Mouse (Mus musculus): ENCODE measurements around the gene Kctd7. TPM values are rescaled to one million over a fixed set of nuclear protein-coding genes. Genes with fewer than 3 reads are reported as not detected.

Gene Kctd7
- polyA plus RNA-seq, 1 experiment from 2014 or later, result 18.1 TPM

DNA sequence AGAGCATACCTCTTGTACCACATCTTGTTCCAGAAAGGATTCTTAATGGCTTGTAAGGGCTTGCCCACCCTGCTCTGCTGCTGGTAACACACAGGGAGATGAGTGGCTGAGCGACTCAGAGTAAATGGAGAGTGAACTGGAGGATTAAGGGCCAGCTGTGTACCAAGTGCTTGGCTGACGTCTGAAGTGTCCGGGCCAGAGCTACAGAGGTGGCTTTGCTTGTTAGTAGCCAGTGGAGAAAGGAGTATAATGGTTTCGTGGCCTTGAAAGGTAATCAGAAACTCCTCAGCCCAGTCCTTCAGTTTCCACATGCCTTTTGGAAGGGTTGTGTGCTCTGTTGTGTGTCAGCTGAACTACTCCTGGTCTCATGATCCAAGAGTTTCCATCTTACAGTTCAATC, 33.2 kb downstream of the Kctd7 start:
- Histone ChIP-seq H3K36me3 (no peaks in the 10 kb centered on the region), H3K9ac (no peak overlapping the region), H3K9me3 (no peaks in the 10 kb centered on the region), H3K4me3 (no peak overlapping the region), H3K4me2 (no peak overlapping the region), H3K4me1 (replicated peaks) (peaks cover 17% of the 10 kb centered on the region), H3K27ac (replicated peaks) (no peak overlapping the region), H3K27me3 (no peaks in the 10 kb centered on the region)
- no peak for ATAC-seq (ENCODE audit: low FRiP score, low read depth)
- 68% methylated on average over 4 of the region's 4 CpGs for WGBS

DNA sequence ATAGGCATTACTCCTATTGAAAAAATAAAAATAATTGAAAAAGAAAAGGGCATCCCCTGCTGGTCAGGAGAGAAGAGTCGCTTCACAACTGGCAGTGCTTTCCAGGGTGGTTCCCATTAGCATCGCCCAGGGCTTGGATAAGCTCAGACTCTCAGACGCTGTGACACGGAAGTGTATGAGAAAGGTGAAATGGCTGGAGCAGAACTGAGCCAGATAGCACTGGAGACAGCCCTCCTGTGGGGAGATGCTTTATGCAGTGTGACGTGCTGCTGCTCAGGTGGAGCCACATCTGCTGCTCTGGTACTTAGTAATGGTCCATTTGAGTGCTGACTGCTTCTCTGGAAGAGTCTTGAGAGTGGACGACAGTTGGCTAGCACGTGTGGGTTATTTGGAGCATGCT, 35.7 kb downstream of the Kctd7 start:
- H3K27ac ChIP-seq (replicated peaks), result 0 out of 2 replicates have a peak overlapping the region, but pooled peaks have one; percentile 42
- H3K27me3 ChIP-seq, result no peaks in the 10 kb centered on the region
- peaks cover 3% of the 10 kb centered on the region; the same call in 1 of the 2 replicates for H3K4me1 ChIP-seq (replicated peaks)
- 57% methylated on average over 7 of the region's 7 CpGs for WGBS
- H3K4me2 ChIP-seq, result no peak overlapping the region
- ATAC-seq (ENCODE audit: low FRiP score, low read depth), result peak; percentile 19; the same call in 1 of the 2 replicates
- H3K4me3 ChIP-seq, result no peak overlapping the region
- no peaks in the 10 kb centered on the region for H3K9me3 ChIP-seq
- H3K9ac ChIP-seq, result no peak overlapping the region
- no peaks in the 10 kb centered on the region for H3K36me3 ChIP-seq

DNA sequence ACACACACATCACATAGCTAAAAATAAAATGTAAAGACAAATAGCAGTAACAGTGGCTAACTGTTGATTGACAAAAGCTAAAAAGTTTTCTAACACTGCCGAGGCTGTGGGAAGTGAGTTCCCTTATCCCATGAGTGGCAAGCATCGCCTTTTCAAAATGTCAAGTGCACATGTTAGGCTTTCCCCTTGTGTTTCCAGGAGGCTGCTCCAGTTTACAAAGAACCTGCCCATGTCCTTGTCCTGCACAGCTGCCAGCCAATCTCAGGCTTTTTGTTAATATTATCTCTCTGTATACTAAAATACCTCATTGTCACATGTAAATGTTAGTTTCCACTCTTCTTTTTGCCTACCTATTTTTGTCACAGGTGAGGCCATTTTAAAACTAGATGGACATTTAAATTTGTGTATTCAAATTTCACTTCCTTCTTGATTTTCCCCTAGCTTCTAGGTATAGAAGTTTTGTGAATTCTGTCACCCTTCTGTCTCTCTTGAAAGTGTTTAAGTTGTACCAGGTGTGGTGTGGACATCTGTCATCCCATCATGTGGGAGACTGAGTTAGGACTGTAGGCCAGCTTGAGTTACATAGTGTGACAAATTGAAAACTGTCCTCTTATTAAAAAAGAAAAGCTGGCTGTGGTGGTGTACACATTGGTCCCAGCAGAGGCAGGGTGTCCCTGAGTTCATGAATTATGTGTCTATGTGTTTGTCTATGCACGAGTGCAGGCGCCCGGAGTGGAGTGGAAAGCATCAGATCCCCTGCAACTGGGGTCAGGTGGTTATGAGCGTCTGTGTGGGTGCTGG, 37.3 kb downstream of the Kctd7 start:
- H3K36me3 ChIP-seq, result no peaks in the 10 kb centered on the region
- H3K4me3 ChIP-seq, result no peak overlapping the region
- 89% methylated on average over 6 of the region's 6 CpGs for WGBS
- no peak for ATAC-seq (ENCODE audit: low FRiP score, low read depth)
- H3K27ac ChIP-seq (replicated peaks), result no peak overlapping the region
- H3K4me1 ChIP-seq (replicated peaks), result peaks cover 3% of the 10 kb centered on the region; the same call in 1 of the 2 replicates
- no peak overlapping the region for H3K4me2 ChIP-seq
- no peaks in the 10 kb centered on the region for H3K27me3 ChIP-seq
- H3K9ac ChIP-seq, result no peak overlapping the region
- no peaks in the 10 kb centered on the region for H3K9me3 ChIP-seq

DNA sequence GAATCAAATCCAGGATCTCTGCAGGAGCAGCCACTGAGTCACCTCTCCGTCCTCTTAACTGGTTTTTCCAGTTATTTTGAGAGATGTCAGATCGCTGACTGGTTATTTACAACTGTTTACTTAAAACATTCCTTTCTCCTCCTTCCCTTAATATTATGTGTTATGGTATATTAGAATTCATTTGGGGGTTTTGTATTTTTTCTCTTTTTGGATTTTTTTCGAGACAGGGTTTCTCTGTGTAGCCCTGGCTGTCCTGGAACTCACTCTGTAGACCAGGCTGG, 37.8 kb downstream of the Kctd7 start:
- 94% methylated on average over 3 of the region's 3 CpGs for WGBS
- Histone ChIP-seq H3K27ac (replicated peaks) (no peak overlapping the region), H3K27me3 (no peaks in the 10 kb centered on the region), H3K36me3 (no peaks in the 10 kb centered on the region), H3K4me1 (replicated peaks) (peaks cover 9% of the 10 kb centered on the region), H3K4me2 (no peak overlapping the region), H3K4me3 (no peak overlapping the region), H3K9ac (no peak overlapping the region), H3K9me3 (no peaks in the 10 kb centered on the region)
- ATAC-seq (ENCODE audit: low FRiP score, low read depth), result no peak

DNA sequence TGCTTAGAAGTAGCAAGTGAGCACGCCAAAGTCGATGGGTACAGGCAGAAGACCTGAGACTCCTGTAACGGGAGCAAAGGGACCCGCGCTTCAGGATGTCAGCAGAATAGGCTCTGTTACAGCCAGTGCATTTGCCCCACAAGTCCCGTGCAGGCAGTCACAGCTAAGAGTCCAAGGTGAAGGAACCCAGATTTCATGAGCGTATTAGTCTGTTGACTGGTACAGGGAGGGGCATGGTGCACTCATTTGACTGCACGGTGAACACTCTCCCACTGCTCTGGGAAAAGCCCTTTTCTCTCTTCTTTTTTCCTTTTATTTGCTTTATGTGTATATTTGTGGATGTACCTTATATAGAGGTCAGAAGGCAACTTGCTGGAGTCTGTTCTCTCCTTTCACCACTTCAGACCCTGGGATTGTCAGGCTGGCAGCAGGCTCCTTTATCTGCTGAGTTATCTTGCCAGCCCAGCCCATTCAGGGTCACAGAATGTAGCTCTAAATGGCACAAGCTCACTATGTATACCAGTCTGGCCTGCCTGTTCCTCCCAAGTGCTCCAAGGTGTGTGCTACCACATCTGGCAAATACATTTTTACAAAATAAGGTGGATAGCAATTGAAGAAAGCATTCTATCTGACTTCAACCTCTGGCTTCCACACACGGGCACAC, 39.7 kb downstream of the Kctd7 start:
- H3K4me3 ChIP-seq, result no peak overlapping the region
- no peaks in the 10 kb centered on the region for H3K27me3 ChIP-seq
- no peak for ATAC-seq (ENCODE audit: low FRiP score, low read depth)
- 0 out of 2 replicates have a peak, but pooled peaks cover 8% of the 10 kb centered on the region for H3K36me3 ChIP-seq
- H3K27ac ChIP-seq (replicated peaks), result no peak overlapping the region
- WGBS, result 91% methylated on average over 9 of the region's 9 CpGs
- H3K9me3 ChIP-seq, result no peaks in the 10 kb centered on the region
- peaks cover 6% of the 10 kb centered on the region for H3K4me1 ChIP-seq (replicated peaks)
- no peak overlapping the region for H3K9ac ChIP-seq
- no peak overlapping the region for H3K4me2 ChIP-seq

DNA sequence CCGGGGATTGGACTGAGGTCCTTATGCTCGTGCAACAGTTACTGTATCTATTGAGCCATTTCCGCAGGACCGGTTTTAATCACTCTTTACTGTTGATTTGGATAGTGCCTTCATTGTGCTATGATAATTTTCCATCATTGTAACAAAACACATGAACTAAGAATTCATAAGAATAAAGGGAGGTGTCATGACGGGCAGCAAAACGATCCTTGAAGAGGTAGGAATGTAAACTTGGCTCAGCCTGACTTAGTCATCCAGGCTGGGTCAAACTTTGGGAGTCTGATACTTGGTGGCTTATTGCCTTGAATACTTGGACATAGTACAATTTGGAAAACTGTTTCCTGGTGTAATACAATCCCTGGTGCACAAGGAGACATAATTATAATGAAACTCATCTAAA, 40.7 kb downstream of the Kctd7 start:
- Histone ChIP-seq H3K27ac (replicated peaks) (no peak overlapping the region), H3K27me3 (no peaks in the 10 kb centered on the region), H3K4me3 (no peak overlapping the region), H3K36me3 (peaks cover 18% of the 10 kb centered on the region), H3K9ac (no peak overlapping the region), H3K4me1 (replicated peaks) (peaks cover 6% of the 10 kb centered on the region), H3K9me3 (no peaks in the 10 kb centered on the region), H3K4me2 (no peak overlapping the region)
- WGBS, result 88% methylated on average over 6 of the region's 6 CpGs
- no peak for ATAC-seq (ENCODE audit: low FRiP score, low read depth)

DNA sequence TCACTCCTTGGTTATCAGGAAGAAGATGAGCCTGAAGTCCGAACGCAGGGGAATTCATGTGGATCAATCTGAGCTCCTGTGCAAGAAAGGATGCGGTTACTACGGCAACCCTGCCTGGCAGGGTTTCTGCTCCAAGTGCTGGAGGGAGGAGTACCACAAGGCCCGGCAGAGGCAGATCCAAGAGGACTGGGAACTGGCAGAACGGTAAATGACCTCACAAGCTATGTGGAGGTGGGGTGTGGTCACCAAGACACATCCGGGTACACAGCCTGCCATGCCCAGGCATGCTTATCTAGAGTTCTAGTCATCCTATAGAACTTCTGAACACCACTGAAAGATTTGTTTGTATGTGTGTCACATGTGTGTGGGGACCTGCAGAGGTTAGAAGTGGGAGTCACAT, 42.7 kb downstream of the Kctd7 start:
- 30% methylated on average over 7 of the region's 7 CpGs for WGBS
- peaks cover 35% of the 10 kb centered on the region for H3K36me3 ChIP-seq
- H3K27ac ChIP-seq (replicated peaks), result no peak overlapping the region
- H3K27me3 ChIP-seq, result no peaks in the 10 kb centered on the region
- no peak overlapping the region for H3K4me2 ChIP-seq
- no peak overlapping the region for H3K4me3 ChIP-seq
- no peak overlapping the region for H3K9ac ChIP-seq
- no peaks in the 10 kb centered on the region for H3K9me3 ChIP-seq
- H3K4me1 ChIP-seq (replicated peaks), result peaks cover 6% of the 10 kb centered on the region
- no peak for ATAC-seq (ENCODE audit: low FRiP score, low read depth)

DNA sequence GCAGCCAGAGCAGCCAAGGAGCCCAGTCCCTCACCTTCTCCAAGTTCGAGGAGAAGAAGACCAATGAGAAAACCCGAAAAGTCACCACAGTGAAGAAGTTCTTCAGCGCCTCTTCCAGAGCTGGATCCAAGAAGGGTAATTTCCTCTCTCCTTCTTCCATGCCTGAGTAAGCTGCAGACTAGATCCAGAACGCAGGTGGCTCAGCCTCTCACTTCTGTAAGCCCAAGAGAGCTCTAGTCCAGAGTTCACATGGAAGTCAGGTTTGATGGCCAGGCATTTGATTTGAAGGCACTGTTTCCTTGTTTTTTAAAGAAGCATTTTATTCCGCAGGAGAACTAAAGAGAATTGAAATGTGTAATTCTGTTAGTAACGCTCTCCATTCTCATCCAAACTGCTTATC, 46.2 kb downstream of the Kctd7 start:
- Histone ChIP-seq H3K27ac (replicated peaks) (no peak overlapping the region), H3K9ac (no peak overlapping the region), H3K27me3 (no peaks in the 10 kb centered on the region), H3K4me2 (no peak overlapping the region), H3K9me3 (no peaks in the 10 kb centered on the region), H3K4me1 (replicated peaks) (peaks cover 6% of the 10 kb centered on the region), H3K36me3 (peaks cover 55% of the 10 kb centered on the region), H3K4me3 (no peak overlapping the region)
- no peak for ATAC-seq (ENCODE audit: low FRiP score, low read depth)
- 89% methylated on average over 6 of the region's 6 CpGs for WGBS

DNA sequence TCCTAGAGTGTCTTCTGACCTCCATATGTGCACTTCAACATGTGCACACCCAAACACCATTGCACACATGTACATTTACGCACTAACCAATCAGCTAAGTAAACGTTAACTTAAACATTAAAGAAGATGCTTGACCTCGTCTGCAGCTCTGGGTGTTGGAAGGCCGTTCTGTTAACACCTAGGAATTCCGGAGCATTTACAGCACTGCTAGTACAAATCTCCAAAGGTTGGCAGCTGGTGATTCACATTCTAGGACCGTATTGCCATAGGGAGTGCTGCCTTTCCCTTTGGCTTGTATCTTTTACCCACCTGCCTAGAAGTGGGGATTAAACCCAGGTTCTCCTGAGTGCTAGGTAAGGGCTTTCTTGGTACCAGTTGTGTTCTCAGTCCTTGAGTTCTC, 47.2 kb downstream of the Kctd7 start:
- H3K4me3 ChIP-seq, result no peak overlapping the region
- H3K27me3 ChIP-seq, result no peaks in the 10 kb centered on the region
- no peak overlapping the region for H3K4me2 ChIP-seq
- no peak overlapping the region for H3K27ac ChIP-seq (replicated peaks)
- peaks cover 55% of the 10 kb centered on the region for H3K36me3 ChIP-seq
- H3K4me1 ChIP-seq (replicated peaks), result peaks cover 6% of the 10 kb centered on the region
- WGBS, result 90% methylated on average over 6 of the region's 6 CpGs
- no peak for ATAC-seq (ENCODE audit: low FRiP score, low read depth)
- H3K9ac ChIP-seq, result no peak overlapping the region
- H3K9me3 ChIP-seq, result no peaks in the 10 kb centered on the region

DNA sequence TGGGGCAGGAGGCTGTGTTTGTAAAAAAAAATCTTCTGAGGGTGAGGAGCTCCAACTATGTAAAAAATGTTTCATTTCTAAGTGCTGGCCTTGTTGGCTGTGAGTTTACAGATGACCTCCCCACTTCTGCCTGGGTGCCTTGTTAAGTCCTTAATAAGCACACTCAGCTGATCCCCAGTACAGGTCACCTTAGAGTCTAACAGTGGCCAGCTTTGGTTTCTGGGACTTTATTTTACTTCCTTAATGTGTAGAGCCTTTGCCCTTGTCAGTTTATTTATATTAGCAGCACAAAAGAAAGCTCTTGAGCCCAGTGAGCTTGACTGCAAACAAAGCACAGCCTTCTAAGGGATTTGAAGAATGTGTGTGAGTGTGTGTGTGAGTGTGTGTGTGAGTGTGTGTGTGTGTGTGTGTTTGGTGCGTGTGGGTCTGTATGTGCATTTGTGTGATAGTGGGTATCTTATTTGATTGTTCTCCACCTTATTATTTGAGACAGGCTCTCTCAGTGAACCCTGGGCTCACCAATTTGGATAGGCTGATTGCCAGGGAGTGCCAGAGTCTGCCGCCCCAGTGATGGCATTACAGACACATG, 47.8 kb downstream of the Kctd7 start:
- Histone ChIP-seq H3K27me3 (no peaks in the 10 kb centered on the region), H3K9ac (no peak overlapping the region), H3K27ac (replicated peaks) (no peak overlapping the region), H3K4me3 (no peak overlapping the region), H3K36me3 (peaks cover 59% of the 10 kb centered on the region), H3K9me3 (no peaks in the 10 kb centered on the region), H3K4me2 (no peak overlapping the region), H3K4me1 (replicated peaks) (peaks cover under 1% of the 10 kb centered on the region)
- ATAC-seq (ENCODE audit: low FRiP score, low read depth), result no peak
- 73% methylated on average over 2 of the region's 2 CpGs for WGBS

DNA sequence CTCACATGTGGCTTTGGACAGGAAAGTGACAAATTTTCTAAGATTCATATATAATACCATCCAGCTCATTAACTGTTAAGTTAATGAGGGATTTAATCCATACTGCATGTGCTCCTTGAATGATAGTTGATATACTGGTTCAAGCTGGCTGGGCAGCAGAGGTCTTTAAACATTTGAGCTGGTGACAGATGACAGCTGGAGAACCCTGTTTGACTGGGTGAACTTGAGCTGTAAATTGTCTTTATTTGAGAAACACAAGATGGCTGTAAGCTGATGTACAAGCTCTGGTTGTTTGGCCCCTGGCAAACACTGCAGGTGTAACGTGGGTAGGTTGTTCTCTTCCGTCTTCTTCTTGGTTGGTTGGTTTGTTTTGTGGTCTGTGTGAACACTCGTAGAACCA, 49.1 kb downstream of the Kctd7 start:
- ATAC-seq (ENCODE audit: low FRiP score, low read depth), result no peak
- Histone ChIP-seq H3K4me2 (no peak overlapping the region), H3K27me3 (no peaks in the 10 kb centered on the region), H3K27ac (replicated peaks) (no peak overlapping the region), H3K36me3 (peaks cover 68% of the 10 kb centered on the region), H3K9me3 (no peaks in the 10 kb centered on the region), H3K9ac (no peak overlapping the region), H3K4me1 (replicated peaks) (no peaks in the 10 kb centered on the region), H3K4me3 (no peak overlapping the region)
- WGBS, result 87% methylated on average over 3 of the region's 3 CpGs

DNA sequence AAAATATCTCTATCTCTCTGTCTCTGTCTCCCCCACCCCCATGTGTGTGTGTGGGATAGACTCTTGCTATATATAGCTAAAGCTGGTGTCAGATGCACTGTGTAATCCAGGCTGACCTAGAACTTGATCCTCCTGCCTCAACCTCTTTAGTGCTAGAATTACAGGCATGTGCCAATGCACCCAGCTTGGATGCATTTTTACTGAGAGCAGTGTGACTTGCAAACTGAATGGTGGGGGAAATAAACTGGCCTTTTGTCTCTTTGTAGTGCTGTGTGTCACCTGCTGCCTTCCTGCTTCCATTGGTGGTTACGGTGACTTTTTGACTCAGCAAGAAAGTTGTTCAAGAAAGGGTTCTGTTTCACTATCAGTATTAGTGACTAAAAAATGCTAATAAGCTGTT, 51.6 kb downstream of the Kctd7 start:
- Histone ChIP-seq H3K4me1 (replicated peaks) (no peaks in the 10 kb centered on the region), H3K36me3 (peaks cover 58% of the 10 kb centered on the region), H3K27ac (replicated peaks) (no peak overlapping the region), H3K9me3 (no peaks in the 10 kb centered on the region), H3K27me3 (no peaks in the 10 kb centered on the region), H3K9ac (no peak overlapping the region), H3K4me2 (no peak overlapping the region), H3K4me3 (no peak overlapping the region)
- 89% methylated on average over 1 of the region's 1 CpGs for WGBS
- ATAC-seq (ENCODE audit: low FRiP score, low read depth), result no peak

All from hindbrain, embryonic 15.5 days (tissue).